Mouse (Mus musculus) retina, adult 2 months (tissue): ENCODE data around the gene Pebp1.
"Not testable (repeated sequence)": the region's sequence is repeated elsewhere in the genome, so short reads cannot be mapped to it uniquely, and the experiment has no call there.

Experiments
- DNase-seq: peaks from one replicate; pipeline ENCODE4 v3.0.0-alpha.2; 2012; ENCODE audit warnings: low read depth, low spot score

Gene Pebp1

DNA sequence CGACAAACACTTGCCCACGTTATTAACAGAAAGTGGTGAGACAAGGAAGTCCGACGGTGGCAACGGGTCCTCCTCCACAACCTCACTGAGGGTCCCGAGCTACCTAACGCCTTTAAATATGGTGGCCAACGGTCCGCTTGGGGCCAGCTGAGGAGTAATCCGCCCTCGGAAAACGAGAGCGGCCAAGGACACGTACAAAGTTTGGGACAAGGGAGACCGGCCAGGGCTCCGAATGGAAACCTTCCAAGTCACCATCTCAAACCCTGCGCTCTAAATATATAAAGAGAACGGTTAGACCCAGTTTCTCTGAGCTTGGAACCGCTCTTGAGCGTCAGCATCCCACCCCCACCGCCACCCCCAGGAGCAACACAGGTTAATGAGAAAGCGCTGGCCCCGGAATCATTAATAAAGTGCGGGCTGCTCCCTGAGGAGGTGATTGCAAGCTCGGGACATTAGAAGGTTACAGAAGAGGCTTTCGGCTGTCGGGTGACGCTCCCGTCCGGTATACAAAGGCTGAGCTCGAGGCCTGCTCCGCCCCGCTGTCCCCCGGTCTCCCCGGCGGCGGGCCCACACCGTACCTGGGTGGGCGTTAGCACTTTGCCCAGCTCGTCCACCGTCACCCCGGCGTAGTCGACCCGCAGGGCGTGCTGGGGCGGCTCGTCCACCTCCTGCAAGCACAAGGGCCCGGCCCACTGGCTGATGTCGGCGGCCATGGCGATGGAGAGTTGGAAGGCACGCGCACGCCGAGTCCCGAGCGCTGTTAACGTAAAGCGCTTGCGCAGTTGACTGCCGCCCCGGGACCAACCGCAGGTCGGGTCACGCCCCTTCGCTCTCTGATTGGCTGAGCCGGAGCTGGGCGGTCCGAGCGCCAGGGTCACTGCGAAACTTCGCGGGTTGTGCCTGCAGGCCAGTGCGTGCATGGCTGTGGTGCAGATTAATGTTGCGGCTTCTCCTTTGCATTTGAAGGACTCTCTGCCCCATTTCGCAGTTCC, at the start of gene Pebp1:
Gene Pebp1 (minus strand): TSS at position 795 of the 992 bp plus-strand sequence.
- DNase-seq = peak; percentile 84

DNA sequence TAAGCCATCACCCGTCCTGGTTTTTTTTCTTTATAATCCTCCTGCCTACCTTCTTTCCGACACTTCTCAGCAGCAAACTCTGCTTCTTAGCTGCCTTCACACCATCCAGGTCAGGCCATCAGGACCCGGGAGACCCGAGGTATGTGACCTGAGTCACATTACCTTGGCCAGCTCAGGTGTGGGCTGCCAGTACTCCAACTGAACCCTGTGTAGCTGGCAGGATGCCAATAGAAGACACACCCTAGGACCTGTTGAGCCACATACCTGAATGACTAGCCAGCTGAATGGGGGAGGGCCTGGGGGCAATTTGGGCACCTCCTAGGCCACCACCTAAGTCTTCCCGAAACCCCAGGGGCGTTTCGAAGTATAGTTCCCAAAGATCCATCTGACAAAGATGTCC, 43.0 kb upstream of the Pebp1 start:
- no peak for DNase-seq

DNA sequence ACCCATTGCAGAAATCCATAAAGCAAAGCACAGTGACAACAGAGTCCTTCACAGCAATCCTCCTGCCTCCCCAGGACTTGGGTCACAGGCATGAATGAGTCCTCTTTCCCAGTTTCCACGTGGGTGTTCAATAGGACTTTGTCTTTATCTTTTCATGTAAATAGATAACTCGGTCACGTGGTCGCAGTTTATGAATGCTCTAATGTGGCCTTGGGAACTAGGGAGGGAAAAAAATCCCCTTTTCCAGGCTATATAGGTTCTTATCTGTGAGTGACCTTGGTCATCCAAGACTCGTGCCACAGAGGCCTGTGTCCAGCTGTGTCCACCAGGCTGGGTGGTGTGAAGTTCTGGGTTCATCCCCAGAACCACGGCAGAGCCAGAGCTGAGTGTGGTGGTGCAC, 39.0 kb upstream of the Pebp1 start:
- DNase-seq = no peak

- no peak for DNase-seq
Measured at GRCm38 (mm10) chr5:117323751-117324150, 36.3 kb upstream of the Pebp1 start.

DNA sequence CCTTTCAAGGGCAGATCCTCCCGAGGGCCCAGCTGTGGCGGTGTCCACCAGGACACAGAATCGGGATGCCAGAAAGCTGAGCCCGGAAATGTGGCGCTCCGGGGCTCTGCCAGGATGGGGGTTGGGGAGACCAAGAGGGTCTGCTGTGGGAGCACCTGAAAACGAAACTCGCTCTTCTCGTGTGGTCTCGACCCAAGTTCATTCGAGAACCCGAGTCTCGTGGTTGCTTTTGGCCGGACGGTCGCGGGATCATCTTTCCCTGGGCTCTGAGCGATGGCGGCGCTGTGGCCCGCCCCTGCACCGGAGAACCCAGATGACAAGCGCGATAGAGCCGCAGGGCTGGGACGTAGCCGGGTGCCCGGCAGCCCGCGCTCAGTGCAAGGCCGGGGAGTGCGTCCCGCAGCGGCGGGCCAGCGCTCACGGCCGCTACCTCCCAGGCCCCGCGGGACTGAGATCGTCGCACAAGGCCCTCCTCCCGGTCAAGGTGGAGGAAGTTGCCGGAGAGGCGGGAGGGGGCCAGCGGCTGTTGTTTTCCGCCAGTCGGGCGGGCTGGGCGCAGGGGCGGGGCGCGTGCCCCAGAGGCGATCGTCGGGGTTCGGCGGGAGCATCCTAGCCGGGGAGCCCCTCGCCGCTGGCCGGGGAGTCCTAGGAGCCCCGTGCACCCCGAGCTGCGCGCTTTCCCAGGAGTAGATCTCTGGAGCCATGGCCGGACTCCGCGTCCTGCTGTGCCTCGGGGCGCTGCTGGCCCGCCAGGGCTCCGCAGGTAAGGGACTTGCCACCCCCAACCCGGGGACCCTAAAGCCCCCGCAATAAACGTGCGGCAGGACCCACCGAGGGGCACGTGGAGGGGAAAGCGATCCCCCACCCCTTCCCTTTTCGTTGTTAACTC, 31.6 kb upstream of the Pebp1 start, which contains the start of gene Vsig10:
Gene Vsig10 (plus strand): TSS at position 343 of the 889 bp plus-strand sequence.
- DNase-seq = no peak

- no peak for DNase-seq
Measured at GRCm38 (mm10) chr5:117314587-117315428, 27.4 kb upstream of the Pebp1 start.

DNA sequence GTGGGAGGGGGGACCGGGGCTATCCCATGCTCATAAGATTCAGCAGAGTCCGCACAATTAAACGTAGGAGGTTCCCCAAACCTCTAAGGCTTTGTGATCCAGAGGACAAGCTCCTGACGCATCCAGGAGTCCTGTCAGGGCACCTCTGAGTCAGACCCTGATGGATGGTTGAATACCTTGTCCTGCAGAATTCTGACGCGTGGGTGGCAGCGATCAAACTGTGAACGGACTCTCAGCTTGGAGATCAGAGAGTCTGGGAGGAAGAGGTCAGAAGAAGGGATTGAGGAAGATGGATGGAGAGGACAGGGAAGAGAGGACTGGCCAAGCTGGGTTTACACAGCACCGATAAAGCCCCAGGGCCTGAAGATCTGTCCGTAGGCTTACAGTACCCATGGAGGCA, 26.5 kb upstream of the Pebp1 start:
- no peak for DNase-seq

- no peak for DNase-seq
Measured at GRCm38 (mm10) chr5:117313420-117313819, 26.0 kb upstream of the Pebp1 start.

DNA sequence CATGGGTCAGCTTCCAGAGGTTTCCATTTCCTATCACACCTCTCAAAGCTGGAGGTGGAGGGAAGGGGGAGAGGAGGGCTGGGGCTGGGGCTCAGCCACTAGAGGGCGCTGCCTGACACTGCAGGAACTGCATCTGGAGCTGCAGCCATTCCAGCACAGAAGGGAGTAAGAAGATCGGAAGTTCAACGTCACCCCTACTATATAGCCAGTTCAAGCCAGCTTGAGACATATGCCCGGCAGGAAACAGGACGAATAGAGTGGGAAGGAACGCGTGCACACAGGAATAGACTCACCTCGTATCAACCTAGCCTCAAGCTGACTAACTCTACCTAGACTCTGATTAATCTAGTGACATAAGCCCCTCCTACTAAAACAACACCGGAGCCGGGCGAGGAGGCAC, 20.3 kb upstream of the Pebp1 start:
- DNase-seq = peak; percentile 44

GRCm38 (mm10) chr5:117306826-117307225, 19.4 kb upstream of the Pebp1 start:
- DNase-seq = no peak

DNA sequence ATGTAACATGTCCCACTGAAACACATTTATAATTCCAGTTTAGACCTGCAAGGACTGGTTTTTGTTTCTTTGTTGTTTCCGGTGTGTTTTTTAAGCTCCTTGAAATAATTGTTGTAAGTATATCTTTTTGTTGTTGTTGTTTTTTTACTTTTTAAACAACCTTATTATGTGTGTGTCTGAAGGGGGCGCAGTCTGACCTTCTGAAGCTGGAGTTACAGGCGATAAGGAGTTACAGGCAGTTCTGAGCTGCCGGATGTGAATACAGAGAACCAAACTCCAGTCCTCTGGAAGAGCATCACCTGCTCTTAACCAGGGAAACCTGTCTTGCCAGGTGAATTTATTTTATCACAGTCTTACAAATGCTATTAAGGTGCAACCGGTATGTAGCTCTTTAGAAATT, 18.3 kb upstream of the Pebp1 start:
- DNase-seq = no peak

DNA sequence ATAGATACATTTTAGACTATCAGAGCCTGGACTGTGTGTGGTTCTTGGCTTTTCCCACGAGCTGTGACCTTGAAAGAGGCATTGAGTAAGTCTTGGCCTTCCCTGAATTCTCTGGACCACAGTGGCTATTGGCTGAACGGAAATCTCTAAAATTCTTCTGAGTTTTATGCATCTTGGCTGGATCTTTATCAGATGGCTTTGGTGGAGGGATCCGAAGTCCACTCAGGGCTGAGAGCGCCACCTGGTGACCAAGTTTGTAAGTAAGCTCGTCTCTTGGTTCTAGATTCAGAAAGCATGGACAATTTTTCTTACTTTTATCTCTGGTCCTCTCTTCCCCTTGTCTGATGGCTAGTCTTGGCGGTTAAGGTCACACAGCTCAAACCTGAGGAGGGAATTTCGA, 17.5 kb upstream of the Pebp1 start:
- peak; percentile 42 for DNase-seq

- no peak for DNase-seq
Measured at GRCm38 (mm10) chr5:117303691-117304579, 16.5 kb upstream of the Pebp1 start.

DNA sequence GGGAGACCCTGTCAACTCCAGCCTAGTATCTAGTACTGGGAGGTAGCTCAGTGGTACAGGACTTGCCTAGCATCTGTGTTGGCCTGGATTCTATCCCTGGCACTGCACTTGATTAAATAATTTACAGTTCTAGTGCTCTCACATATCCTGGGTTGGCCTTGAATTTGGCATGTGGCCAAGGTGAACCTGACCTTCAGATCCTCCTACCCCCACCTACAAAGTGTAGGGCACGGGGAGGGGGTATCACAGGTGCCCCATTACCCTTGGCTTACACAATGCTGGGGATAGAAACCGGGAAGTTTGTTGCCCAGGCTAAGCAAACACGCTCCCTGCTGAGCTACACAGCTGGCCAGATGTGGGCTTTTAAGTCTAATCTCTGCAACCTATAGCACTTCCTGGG, 15.5 kb upstream of the Pebp1 start:
- no peak for DNase-seq

- DNase-seq = no peak
Measured at GRCm38 (mm10) chr5:117295011-117295410, 7.6 kb upstream of the Pebp1 start.

- DNase-seq = not testable (repeated sequence)
Measured at GRCm38 (mm10) chr5:117293776-117294175, 6.4 kb upstream of the Pebp1 start.

DNA sequence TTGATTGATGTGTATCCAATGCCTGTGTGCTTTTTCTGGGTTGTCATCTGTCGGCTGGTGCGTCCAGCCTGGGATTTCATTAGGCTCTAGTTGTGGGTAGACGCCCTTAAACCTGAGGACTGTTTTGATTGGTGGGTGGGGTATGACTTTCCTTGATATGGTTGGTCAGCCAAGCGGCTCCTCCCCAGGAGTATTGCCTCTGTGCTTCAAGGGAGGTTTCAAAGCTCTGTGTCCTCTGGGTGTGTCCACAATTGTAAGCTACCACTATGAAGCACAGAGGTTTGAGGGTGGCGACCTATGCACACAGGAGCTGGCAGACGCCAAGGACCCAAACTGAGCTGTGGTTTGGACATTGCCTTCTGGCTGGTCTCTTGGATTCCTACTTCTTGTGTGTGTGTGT, 5.1 kb upstream of the Pebp1 start:
- no peak for DNase-seq

DNA sequence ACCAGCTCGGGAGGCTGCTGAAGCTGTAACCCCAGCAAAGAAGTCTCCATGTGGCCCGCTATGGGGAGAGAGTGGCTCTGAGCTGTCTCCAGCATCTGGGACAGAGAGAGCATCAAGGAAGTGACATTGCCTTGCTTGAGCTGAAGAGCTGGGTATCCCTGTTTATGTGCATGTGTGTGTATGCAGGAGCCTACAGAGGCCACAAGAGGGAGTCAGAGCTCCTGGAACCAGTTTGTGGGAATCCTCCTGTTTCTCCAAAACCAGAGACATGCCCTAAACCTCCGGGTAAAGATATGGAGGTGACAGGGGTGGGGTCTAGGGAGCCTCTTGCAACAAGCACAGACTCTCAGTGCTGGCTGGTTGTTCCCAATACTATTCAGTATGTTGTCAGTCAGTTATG, 3.9 kb upstream of the Pebp1 start:
- no peak for DNase-seq

GRCm38 (mm10) chr5:117290081-117290480, 2.7 kb upstream of the Pebp1 start:
- no peak for DNase-seq

GRCm38 (mm10) chr5:117289646-117290045, 2.2 kb upstream of the Pebp1 start:
- DNase-seq = no peak
